Mouse (Mus musculus) ES-E14 (cell line): ENCODE results near the gene Tex33.

ENCODE experiments used
- CHD2 ChIP-seq: IDR thresholded peaks from 2 replicates; pipeline ENCODE4 v1.6.1; 2014; ENCODE audit warnings: mild to moderate bottlenecking, low read depth, low read length, inconsistent platforms
- HCFC1 ChIP-seq: IDR thresholded peaks from 2 replicates; pipeline ENCODE4 v1.6.1; 2012; ENCODE audit warnings: low read length, inconsistent platforms, borderline replicate concordance; ENCODE audit not compliant: insufficient read depth
- MAFK ChIP-seq: IDR thresholded peaks from 2 replicates; pipeline ENCODE4 v1.6.1; 2014; ENCODE audit warnings: mild to moderate bottlenecking, low read depth, low read length, inconsistent platforms; ENCODE audit not compliant: insufficient read depth
- ZC3H11A ChIP-seq: IDR thresholded peaks from 2 replicates; pipeline ENCODE4 v1.6.1; 2012; ENCODE audit warnings: low read depth, mild to moderate bottlenecking, inconsistent platforms, low read length, borderline replicate concordance
- ZNF384 ChIP-seq: IDR thresholded peaks from 2 replicates; pipeline ENCODE4 v1.6.1; 2012; ENCODE audit warnings: low read depth, low read length, inconsistent platforms

DNA sequence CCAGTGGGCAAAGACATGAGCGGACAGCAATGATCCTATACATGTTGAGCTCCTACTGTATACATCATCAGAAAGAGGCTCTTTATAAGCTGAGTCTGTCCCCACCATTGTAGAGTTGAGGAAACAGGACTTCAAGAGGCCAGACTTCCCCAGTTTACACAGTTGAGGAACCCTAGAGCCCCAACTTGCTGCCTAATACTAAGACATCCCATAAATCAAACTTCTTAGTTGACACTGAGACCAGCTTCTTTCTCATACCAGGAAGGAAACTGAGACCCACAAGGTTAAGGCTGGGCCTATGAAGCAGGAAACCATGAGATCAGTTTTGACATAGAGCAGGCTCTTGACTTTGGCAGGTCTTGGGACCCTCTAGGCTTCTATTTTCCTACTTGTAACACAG, 10.1 kb downstream of the Tex33 start:
- TF ChIP-seq MAFK (no peak), ZC3H11A (no peak), HCFC1 (no peak), CHD2 (no peak), ZNF384 (no peak)
